Mouse (Mus musculus) heart, embryonic 16.5 days (tissue): Measurements from ENCODE around the gene Baz2b. TPM values are rescaled to one million over a fixed set of nuclear protein-coding genes. Genes with fewer than 3 reads are reported as not detected.

ENCODE experiments used
- ATAC-seq: fragments of 200-750 bp; cut with Nextera tagmentation; replicated peaks from 2 replicates; pipeline ENCODE4 v1.8.0; 2017; ENCODE audit warnings: moderate number of reproducible peaks; ENCODE audit not compliant: insufficient read depth, low FRiP score; ENCODE audit errors: extremely low read depth
- H3K27ac ChIP-seq: fragments of 300-500 bp; sonication (generic); 2 replicates; pipeline ENCODE4 v1.5.1; 2014; ENCODE audit warnings: mild to moderate bottlenecking, low read length, control low read depth, moderate library complexity
- H3K27me3 ChIP-seq: fragments of 300-500 bp; sonication (generic); 2 replicates; pipeline ENCODE4 v1.6.1; 2014; ENCODE audit warnings: low read length, mixed read lengths; ENCODE audit not compliant: control insufficient read depth, insufficient read depth
- H3K36me3 ChIP-seq: fragments of 300-500 bp; sonication (generic); 2 replicates; pipeline ENCODE4 v1.6.1; 2014; ENCODE audit not compliant: control insufficient read depth, insufficient read depth
- H3K4me1 ChIP-seq: fragments of 300-500 bp; sonication (generic); 2 replicates; pipeline ENCODE4 v1.6.1; 2014; ENCODE audit warnings: low read length, mixed read lengths; ENCODE audit not compliant: control insufficient read depth, insufficient read depth
- H3K4me2 ChIP-seq: fragments of 300-500 bp; sonication (generic); 2 replicates; pipeline ENCODE4 v1.6.1; 2014; ENCODE audit warnings: low read depth, mild to moderate bottlenecking, control low read depth, low read length
- H3K4me3 ChIP-seq: fragments of 300-500 bp; sonication (generic); 2 replicates; pipeline ENCODE4 v1.5.1; 2014; ENCODE audit warnings: mild to moderate bottlenecking, control low read depth, low read length
- H3K9ac ChIP-seq: fragments of 300-500 bp; sonication (generic); 2 replicates; pipeline ENCODE4 v1.6.1; 2014; ENCODE audit warnings: low read length, control low read depth
- H3K9me3 ChIP-seq: fragments of 300-500 bp; sonication (generic); replicated peaks from 2 replicates; pipeline ENCODE4 v1.6.1; 2016; ENCODE audit warnings: low read length; ENCODE audit not compliant: control insufficient read depth
- WGBS: fragments of 180-500 bp; shearing (Covaris S2); extraction: QIAGEN DNeasy Blood & Tissue Kit; methylation state at CpG from one replicate; pipeline ENCODE4 v1.1.7; 2014; 5-methylcytosine and 5-hydroxymethylcytosine counted together
- polyA plus RNA-seq: library from polyadenylated mRNA; unstranded; fragments of >200 nt; fragmentation: Nextera tagmentation; extraction: Ambion mirVana; gene quantifications from 2 replicates; pipeline ENCODE4 v1.2.1, GENCODE M21; 2015

Gene Baz2b
- polyA plus RNA-seq, 1 experiment from 2014 or later = 42.7 TPM

GRCm38 (mm10) chr2:60205795-60206194, 3.8 kb downstream of the Baz2b start:
- Histone ChIP-seq H3K9ac (no peak overlapping the region), H3K27ac (no peak overlapping the region), H3K4me2 (no peak overlapping the region), H3K4me3 (no peak overlapping the region), H3K27me3 (no peaks in the 10 kb centered on the region), H3K36me3 (peaks cover 12% of the 10 kb centered on the region; the same call in 1 of the 2 replicates), H3K9me3 (no peaks in the 10 kb centered on the region), H3K4me1 (peaks cover 8% of the 10 kb centered on the region)
- no peak for ATAC-seq
- WGBS = 89% methylated on average over 6 of the region's 6 CpGs

GRCm38 (mm10) chr2:60204162-60204561, 5.5 kb downstream of the Baz2b start:
- Histone ChIP-seq H3K27me3 (no peaks in the 10 kb centered on the region), H3K9ac (no peak overlapping the region), H3K27ac (no peak overlapping the region), H3K4me1 (peaks cover 8% of the 10 kb centered on the region), H3K36me3 (peaks cover 12% of the 10 kb centered on the region; the same call in 1 of the 2 replicates), H3K9me3 (no peaks in the 10 kb centered on the region), H3K4me3 (no peak overlapping the region), H3K4me2 (no peak overlapping the region)
- ATAC-seq = no peak
- 75% methylated on average over 6 of the region's 6 CpGs for WGBS

- no peak overlapping the region for H3K9ac ChIP-seq
- H3K27ac ChIP-seq = no peak overlapping the region
- 98% methylated on average over 4 of the region's 4 CpGs for whole genome bisulfite sequencing
- no peaks in the 10 kb centered on the region for H3K9me3 ChIP-seq
- no peaks in the 10 kb centered on the region for H3K27me3 ChIP-seq
- no peak for ATAC-seq
- H3K36me3 ChIP-seq = peaks cover 12% of the 10 kb centered on the region; the same call in 1 of the 2 replicates
- H3K4me2 ChIP-seq = no peak overlapping the region
- no peak overlapping the region for H3K4me3 ChIP-seq
- H3K4me1 ChIP-seq = peaks cover 8% of the 10 kb centered on the region
Measured at GRCm38 (mm10) chr2:60203733-60204132, 5.9 kb downstream of the Baz2b start.

- H3K27me3 ChIP-seq = no peaks in the 10 kb centered on the region
- no peak overlapping the region for H3K27ac ChIP-seq
- ATAC-seq = no peak
- no peak overlapping the region for H3K4me2 ChIP-seq
- 81% methylated on average over 8 of the region's 8 CpGs for WGBS
- H3K36me3 ChIP-seq = peaks cover 12% of the 10 kb centered on the region; the same call in 1 of the 2 replicates
- no peak overlapping the region for H3K4me3 ChIP-seq
- H3K4me1 ChIP-seq = peaks cover 4% of the 10 kb centered on the region
- H3K9me3 ChIP-seq = no peaks in the 10 kb centered on the region
- no peak overlapping the region for H3K9ac ChIP-seq
Measured at GRCm38 (mm10) chr2:60202900-60203530, 6.6 kb downstream of the Baz2b start.

- Histone ChIP-seq H3K27ac (no peak overlapping the region), H3K36me3 (peaks cover 7% of the 10 kb centered on the region; the same call in 1 of the 2 replicates), H3K9me3 (no peaks in the 10 kb centered on the region), H3K4me2 (no peak overlapping the region), H3K4me3 (no peak overlapping the region), H3K27me3 (no peaks in the 10 kb centered on the region), H3K4me1 (no peaks in the 10 kb centered on the region), H3K9ac (no peak overlapping the region)
- WGBS = 58% methylated on average over 8 of the region's 8 CpGs
- ATAC-seq = no peak
Measured at GRCm38 (mm10) chr2:60200667-60201066, 9.0 kb downstream of the Baz2b start.

GRCm38 (mm10) chr2:60200051-60200562, 9.5 kb downstream of the Baz2b start:
- Histone ChIP-seq H3K27me3 (no peaks in the 10 kb centered on the region), H3K4me3 (no peak overlapping the region), H3K9me3 (no peaks in the 10 kb centered on the region), H3K27ac (no peak overlapping the region), H3K9ac (no peak overlapping the region), H3K36me3 (peaks cover 2% of the 10 kb centered on the region; the same call in 1 of the 2 replicates), H3K4me2 (no peak overlapping the region), H3K4me1 (no peaks in the 10 kb centered on the region)
- ATAC-seq = no peak
- WGBS = 95% methylated on average over 5 of the region's 5 CpGs

GRCm38 (mm10) chr2:60196841-60197240, 12.8 kb downstream of the Baz2b start:
- no peak overlapping the region for H3K4me3 ChIP-seq
- no peaks in the 10 kb centered on the region for H3K36me3 ChIP-seq
- no peak overlapping the region for H3K4me2 ChIP-seq
- WGBS = 61% methylated on average over 1 of the region's 1 CpGs
- H3K9me3 ChIP-seq = no peaks in the 10 kb centered on the region
- no peaks in the 10 kb centered on the region for H3K4me1 ChIP-seq
- H3K9ac ChIP-seq = no peak overlapping the region
- no peak for ATAC-seq
- no peak overlapping the region for H3K27ac ChIP-seq
- H3K27me3 ChIP-seq = no peaks in the 10 kb centered on the region

- ATAC-seq = no peak
- no peaks in the 10 kb centered on the region for H3K9me3 ChIP-seq
- no peak overlapping the region for H3K27ac ChIP-seq
- no peaks in the 10 kb centered on the region for H3K4me1 ChIP-seq
- no peaks in the 10 kb centered on the region for H3K27me3 ChIP-seq
- H3K36me3 ChIP-seq = no peaks in the 10 kb centered on the region
- no peak overlapping the region for H3K4me2 ChIP-seq
- no peak overlapping the region for H3K4me3 ChIP-seq
- H3K9ac ChIP-seq = no peak overlapping the region
- WGBS = 53% methylated on average over 2 of the region's 2 CpGs
Measured at GRCm38 (mm10) chr2:60181696-60182095, 27.9 kb downstream of the Baz2b start.

- Histone ChIP-seq H3K36me3 (no peaks in the 10 kb centered on the region), H3K4me3 (no peak overlapping the region), H3K27me3 (no peaks in the 10 kb centered on the region), H3K9me3 (peaks cover 3% of the 10 kb centered on the region; the same call in 1 of the 2 replicates), H3K4me2 (no peak overlapping the region), H3K4me1 (no peaks in the 10 kb centered on the region), H3K9ac (no peak overlapping the region), H3K27ac (no peak overlapping the region)
- 86% methylated on average over 3 of the region's 3 CpGs for WGBS
- ATAC-seq = no peak
Measured at GRCm38 (mm10) chr2:60177490-60177889, 32.1 kb downstream of the Baz2b start.
